Mouse (Mus musculus): ENCODE measurements around the gene Ganab. TPM values are rescaled to one million over a fixed set of nuclear protein-coding genes. Genes with fewer than 3 reads are reported as not detected.

Gene Ganab
- 99.2 and 103 TPM in 2 replicates for polyA plus RNA-seq (2014; fragmentation: Nextera tagmentation; extraction: Ambion mirVana)

DNA sequence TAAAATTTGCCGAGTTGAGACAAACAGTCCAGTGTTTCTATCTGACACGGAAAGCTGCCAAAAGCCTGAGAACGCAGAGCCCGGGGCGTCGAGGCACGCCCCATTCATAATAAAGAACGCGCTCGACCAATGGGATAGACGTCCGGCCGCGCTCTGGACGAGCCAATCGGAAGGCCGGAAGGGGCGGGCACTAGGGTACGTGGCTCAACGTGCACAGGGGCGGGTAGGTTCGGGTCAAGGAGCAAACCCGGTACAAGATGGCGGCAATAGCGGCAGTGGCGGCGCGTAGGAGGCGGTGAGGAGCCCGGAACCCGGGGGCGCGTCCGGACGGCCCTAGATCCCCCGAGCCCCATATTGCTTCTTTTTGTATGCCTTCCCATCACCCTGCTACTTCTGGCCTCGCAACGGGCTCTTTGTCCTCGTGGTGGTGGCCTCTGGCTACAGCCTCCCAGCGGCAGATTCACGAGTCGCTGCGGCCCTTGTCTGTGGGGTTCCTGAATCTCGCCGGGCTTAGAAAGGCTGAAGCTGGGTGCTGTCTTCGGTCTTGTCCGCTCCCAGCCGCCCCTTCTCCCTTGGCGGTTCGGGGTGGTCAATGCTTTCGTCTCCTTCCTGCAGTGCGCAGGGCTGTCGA lies at the start of gene Ganab:
TSS of gene Ganab (plus strand) at position 207 of the 631 bp plus-strand sequence.
- Histone ChIP-seq H3K9ac (ENCODE audit: low read depth, low read length) (peak within 1 kb of the TSS; percentile 97), H3K27me3 (replicated peaks; ENCODE audit: control insufficient read depth, insufficient read depth, low read length) (no peaks in the 10 kb centered on the region), H3K4me2 (ENCODE audit: low read depth, low read length) (peak within 1 kb of the TSS; percentile 90), H3K9me3 (ENCODE audit: control insufficient read depth, low read length) (no peaks in the 10 kb centered on the region), H3K27ac (replicated peaks; ENCODE audit: low read depth, low read length) (peak within 1 kb of the TSS; percentile 88), H3K4me1 (ENCODE audit: control insufficient read depth, insufficient read depth, low read length) (peaks cover 16% of the 10 kb centered on the region), H3K4me3 (ENCODE audit: low read depth, low read length) (peak within 1 kb of the TSS; percentile 98), H3K36me3 (ENCODE audit: control insufficient read depth, insufficient read depth, low read length) (peaks cover 31% of the 10 kb centered on the region)
- peak; percentile 99 for ATAC-seq (ENCODE audit: low read depth)
- DNase-seq (ENCODE audit: low spot score), result peak; percentile 99
- 0% methylated on average over 51 of the region's 53 CpGs for WGBS

DNA sequence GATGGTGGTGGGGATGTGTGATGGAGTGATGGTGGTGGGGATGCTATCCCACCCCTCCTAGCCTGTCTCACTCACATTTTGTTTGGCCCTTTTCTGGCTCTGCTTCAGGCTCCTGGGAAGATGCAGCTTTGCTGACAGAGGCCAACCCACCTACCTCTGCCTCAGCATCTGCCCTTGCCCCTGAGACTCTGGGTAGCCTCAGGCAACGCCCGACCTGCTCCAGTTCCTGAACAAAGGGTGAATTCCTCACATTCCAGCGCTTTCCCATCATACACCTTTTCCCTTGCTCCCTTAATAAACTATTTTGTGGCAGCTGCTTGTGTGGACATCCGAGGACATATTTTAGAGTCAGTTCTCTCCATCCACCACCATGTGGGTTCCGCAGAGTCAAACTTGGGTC lies 49.5 kb upstream of the Ganab start:
- DNase-seq (ENCODE audit: low spot score) (no peak), ATAC-seq (ENCODE audit: low read depth) (no peak)
- Histone ChIP-seq H3K36me3 (ENCODE audit: control insufficient read depth, insufficient read depth, low read length) (peaks cover 24% of the 10 kb centered on the region; the same call in 1 of the 2 replicates), H3K9me3 (ENCODE audit: control insufficient read depth, low read length) (no peaks in the 10 kb centered on the region), H3K4me2 (ENCODE audit: low read depth, low read length) (no peak overlapping the region), H3K9ac (ENCODE audit: low read depth, low read length) (no peak overlapping the region), H3K27me3 (replicated peaks; ENCODE audit: control insufficient read depth, insufficient read depth, low read length) (no peaks in the 10 kb centered on the region), H3K27ac (replicated peaks; ENCODE audit: low read depth, low read length) (no peak overlapping the region), H3K4me1 (ENCODE audit: control insufficient read depth, insufficient read depth, low read length) (0 out of 2 replicates have a peak, but pooled peaks cover 3% of the 10 kb centered on the region), H3K4me3 (ENCODE audit: low read depth, low read length) (no peak overlapping the region)
- 57% methylated on average over 5 of the region's 5 CpGs for WGBS

DNA sequence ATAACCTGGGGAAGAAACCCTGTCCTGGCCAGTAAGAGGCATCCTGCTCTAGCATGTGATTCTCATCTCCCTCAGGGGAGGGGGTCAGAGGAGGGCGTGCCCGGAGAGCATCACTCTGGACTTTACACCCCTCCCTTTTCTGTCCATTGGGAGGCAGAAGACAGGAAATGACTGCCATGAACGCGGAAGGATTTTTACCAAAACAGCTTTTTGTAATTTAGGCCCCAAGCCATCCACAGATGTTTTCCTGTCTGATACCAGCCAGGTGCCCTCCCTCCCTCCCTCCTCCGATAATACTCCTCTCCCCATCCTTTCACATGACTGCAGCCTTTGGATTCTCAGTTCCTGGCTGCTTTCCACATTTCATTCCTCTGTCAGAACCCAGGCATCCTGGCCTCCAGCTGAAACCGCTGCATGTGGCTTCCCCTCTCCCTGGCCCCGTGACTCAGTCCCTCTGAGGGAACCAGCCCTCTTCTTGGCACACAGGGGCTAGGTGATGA lies 47.4 kb upstream of the Ganab start, which contains the start of gene Lrrn4cl:
TSS of gene Lrrn4cl (plus strand) at position 367 of the 500 bp plus-strand sequence.
- DNase-seq (ENCODE audit: low spot score), result peak; percentile 72
- Histone ChIP-seq H3K4me3 (ENCODE audit: low read depth, low read length) (no peak within 1 kb of the TSS), H3K4me1 (ENCODE audit: control insufficient read depth, insufficient read depth, low read length) (0 out of 2 replicates have a peak, but pooled peaks cover 3% of the 10 kb centered on the region), H3K4me2 (ENCODE audit: low read depth, low read length) (peak within 1 kb of the TSS; percentile 28; the same call in 1 of the 2 replicates), H3K9ac (ENCODE audit: low read depth, low read length) (peak within 1 kb of the TSS; percentile 37; the same call in 1 of the 2 replicates), H3K27me3 (replicated peaks; ENCODE audit: control insufficient read depth, insufficient read depth, low read length) (no peaks in the 10 kb centered on the region), H3K36me3 (ENCODE audit: control insufficient read depth, insufficient read depth, low read length) (peaks cover 24% of the 10 kb centered on the region; the same call in 1 of the 2 replicates), H3K9me3 (ENCODE audit: control insufficient read depth, low read length) (no peaks in the 10 kb centered on the region), H3K27ac (replicated peaks; ENCODE audit: low read depth, low read length) (peak within 1 kb of the TSS; percentile 46)
- ATAC-seq (ENCODE audit: low read depth), result peak; percentile 73; the same call in 1 of the 2 replicates
- WGBS, result 12% methylated on average over 7 of the region's 7 CpGs

DNA sequence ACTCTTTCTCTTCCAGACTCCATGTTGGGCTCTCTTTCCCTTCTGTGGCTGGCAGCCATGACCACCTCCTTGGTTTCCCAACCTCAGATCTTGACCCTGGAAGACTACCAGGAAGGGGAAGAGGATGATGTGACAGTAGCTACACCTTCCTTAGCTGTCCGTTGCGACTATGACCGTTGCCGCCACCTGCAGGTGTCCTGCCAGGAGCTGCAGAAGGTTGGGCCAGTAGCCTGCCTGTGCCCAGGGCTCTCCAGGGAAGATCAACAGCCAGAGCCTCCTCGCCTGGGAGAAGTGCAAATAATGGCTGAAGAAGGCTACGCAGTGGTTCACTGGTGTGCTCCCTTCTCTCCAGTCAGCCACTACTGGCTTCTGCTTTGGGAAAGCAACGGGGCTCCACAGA lies 46.2 kb upstream of the Ganab start:
- Histone ChIP-seq H3K9me3 (ENCODE audit: control insufficient read depth, low read length) (no peaks in the 10 kb centered on the region), H3K27ac (replicated peaks; ENCODE audit: low read depth, low read length) (no peak overlapping the region), H3K36me3 (ENCODE audit: control insufficient read depth, insufficient read depth, low read length) (peaks cover 13% of the 10 kb centered on the region; the same call in 1 of the 2 replicates), H3K27me3 (replicated peaks; ENCODE audit: control insufficient read depth, insufficient read depth, low read length) (no peaks in the 10 kb centered on the region), H3K4me3 (ENCODE audit: low read depth, low read length) (no peak overlapping the region), H3K9ac (ENCODE audit: low read depth, low read length) (no peak overlapping the region), H3K4me1 (ENCODE audit: control insufficient read depth, insufficient read depth, low read length) (0 out of 2 replicates have a peak, but pooled peaks cover 3% of the 10 kb centered on the region), H3K4me2 (ENCODE audit: low read depth, low read length) (no peak overlapping the region)
- 55% methylated on average over 7 of the region's 7 CpGs for WGBS
- DNase-seq (ENCODE audit: low spot score) (no peak), ATAC-seq (ENCODE audit: low read depth) (no peak)

DNA sequence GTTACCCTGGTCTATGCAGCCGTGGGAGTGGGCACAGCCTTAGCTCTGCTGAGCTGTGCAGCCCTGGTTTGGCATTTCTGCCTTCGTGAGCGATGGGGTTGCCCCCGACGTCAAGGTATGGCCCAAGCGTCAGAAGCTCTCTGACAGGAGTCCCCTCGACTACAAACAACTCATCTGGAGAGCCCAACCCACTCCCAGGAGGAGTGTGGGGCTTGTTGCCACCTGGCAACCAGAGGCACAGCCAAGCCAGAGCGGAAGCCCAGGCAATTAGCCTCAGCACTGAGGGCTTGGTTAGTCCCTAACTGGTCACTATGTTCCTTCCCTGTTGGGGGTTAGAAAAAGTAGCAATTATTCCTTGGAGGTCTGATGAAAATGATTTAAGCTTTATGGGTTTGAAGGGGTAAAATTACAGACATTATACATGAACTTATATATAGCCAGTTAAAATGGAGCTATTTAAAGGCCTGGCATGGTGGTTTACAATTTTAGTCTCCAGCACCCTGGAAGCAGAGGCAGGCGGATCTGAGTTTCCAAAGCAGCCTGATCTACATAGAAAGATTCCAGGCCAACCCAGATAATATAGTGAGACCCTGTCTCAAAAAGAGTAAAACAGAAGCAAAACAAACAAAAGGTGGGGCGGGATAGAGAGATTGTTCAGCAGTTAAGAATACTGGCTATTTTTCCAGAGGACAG lies 45.5 kb upstream of the Ganab start:
- 56% methylated on average over 10 of the region's 10 CpGs for WGBS
- Histone ChIP-seq H3K27me3 (replicated peaks; ENCODE audit: control insufficient read depth, insufficient read depth, low read length) (no peaks in the 10 kb centered on the region), H3K9me3 (ENCODE audit: control insufficient read depth, low read length) (no peaks in the 10 kb centered on the region), H3K27ac (replicated peaks; ENCODE audit: low read depth, low read length) (no peak overlapping the region), H3K4me2 (ENCODE audit: low read depth, low read length) (no peak overlapping the region), H3K9ac (ENCODE audit: low read depth, low read length) (no peak overlapping the region), H3K4me1 (ENCODE audit: control insufficient read depth, insufficient read depth, low read length) (0 out of 2 replicates have a peak, but pooled peaks cover 3% of the 10 kb centered on the region), H3K4me3 (ENCODE audit: low read depth, low read length) (no peak overlapping the region), H3K36me3 (ENCODE audit: control insufficient read depth, insufficient read depth, low read length) (peaks cover 6% of the 10 kb centered on the region; the same call in 1 of the 2 replicates)
- ATAC-seq (ENCODE audit: low read depth), result peak; percentile 31; the same call in 1 of the 2 replicates
- no peak for DNase-seq (ENCODE audit: low spot score)

DNA sequence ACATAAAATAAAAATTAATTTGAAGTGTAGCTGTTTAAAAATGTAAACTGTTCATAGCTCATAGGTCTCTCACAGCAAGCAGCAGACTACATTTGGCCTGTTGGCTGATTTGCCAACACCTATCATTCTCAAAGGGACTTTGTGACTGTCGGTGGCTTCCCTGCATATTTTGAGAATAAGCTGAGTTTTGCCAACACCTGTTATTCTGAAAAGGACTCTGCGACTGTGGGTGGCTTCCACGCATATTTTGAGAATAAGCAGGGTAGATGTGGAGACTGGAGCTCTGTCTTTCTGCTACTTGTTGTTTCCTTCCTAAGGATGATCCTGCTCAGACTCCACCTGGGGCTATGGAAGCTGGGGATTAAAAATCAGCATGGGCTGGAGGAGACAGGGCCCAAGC lies 44.8 kb upstream of the Ganab start:
- H3K9me3 ChIP-seq (ENCODE audit: control insufficient read depth, low read length), result no peaks in the 10 kb centered on the region
- 0 out of 2 replicates have a peak, but pooled peaks cover 3% of the 10 kb centered on the region for H3K4me1 ChIP-seq (ENCODE audit: control insufficient read depth, insufficient read depth, low read length)
- ATAC-seq (ENCODE audit: low read depth) (no peak), DNase-seq (ENCODE audit: low spot score) (no peak)
- no peaks in the 10 kb centered on the region for H3K27me3 ChIP-seq (replicated peaks; ENCODE audit: control insufficient read depth, insufficient read depth, low read length)
- H3K4me2 ChIP-seq (ENCODE audit: low read depth, low read length), result no peak overlapping the region
- H3K9ac ChIP-seq (ENCODE audit: low read depth, low read length), result no peak overlapping the region
- H3K36me3 ChIP-seq (ENCODE audit: control insufficient read depth, insufficient read depth, low read length), result no peaks in the 10 kb centered on the region
- WGBS, result 80% methylated on average over 3 of the region's 3 CpGs
- H3K27ac ChIP-seq (replicated peaks; ENCODE audit: low read depth, low read length), result no peak overlapping the region
- no peak overlapping the region for H3K4me3 ChIP-seq (ENCODE audit: low read depth, low read length)

DNA sequence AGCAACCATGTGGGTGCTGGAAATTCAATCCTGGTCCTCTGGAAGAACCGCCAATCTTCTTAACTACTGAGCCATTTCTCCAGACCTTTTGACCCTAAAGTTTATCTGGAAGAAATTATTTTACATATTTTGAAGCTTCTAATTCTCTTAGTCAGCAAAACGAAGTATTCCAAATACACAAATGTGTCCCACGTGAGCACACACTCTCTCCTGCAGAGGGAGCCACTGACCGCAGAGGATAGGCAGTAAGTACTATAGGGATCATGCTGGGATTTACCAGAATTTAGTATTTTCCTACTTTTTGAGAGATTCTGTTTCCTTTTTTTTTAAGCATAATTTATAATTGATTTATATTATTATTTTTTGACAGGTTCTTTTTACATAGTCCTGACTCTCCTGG lies 40.2 kb upstream of the Ganab start:
- 43% methylated on average over 4 of the region's 4 CpGs for WGBS
- Histone ChIP-seq H3K4me1 (ENCODE audit: control insufficient read depth, insufficient read depth, low read length) (no peaks in the 10 kb centered on the region), H3K9me3 (ENCODE audit: control insufficient read depth, low read length) (no peaks in the 10 kb centered on the region), H3K27me3 (replicated peaks; ENCODE audit: control insufficient read depth, insufficient read depth, low read length) (no peaks in the 10 kb centered on the region), H3K27ac (replicated peaks; ENCODE audit: low read depth, low read length) (no peak overlapping the region), H3K4me2 (ENCODE audit: low read depth, low read length) (no peak overlapping the region), H3K36me3 (ENCODE audit: control insufficient read depth, insufficient read depth, low read length) (no peaks in the 10 kb centered on the region), H3K9ac (ENCODE audit: low read depth, low read length) (no peak overlapping the region), H3K4me3 (ENCODE audit: low read depth, low read length) (no peak overlapping the region)
- ATAC-seq (ENCODE audit: low read depth) (no peak), DNase-seq (ENCODE audit: low spot score) (peak; percentile 41)

DNA sequence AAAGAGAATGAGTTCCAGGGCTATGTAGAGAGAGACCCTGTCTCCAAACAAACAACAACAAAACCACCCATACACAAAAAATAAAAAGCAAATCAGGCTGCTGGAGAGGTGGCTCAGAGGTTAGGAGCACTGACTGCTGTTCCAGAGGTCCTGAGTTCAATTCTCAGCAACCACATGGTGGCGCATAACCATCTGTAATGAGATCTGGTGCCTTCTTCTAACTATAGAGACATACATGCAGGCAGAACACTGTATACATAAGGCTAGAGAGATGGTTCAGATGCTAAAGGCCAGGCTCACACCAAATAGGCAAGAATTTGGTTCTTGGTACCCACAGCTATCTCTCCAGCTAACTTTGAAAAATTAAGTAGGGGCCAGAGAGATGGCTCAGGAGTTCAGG lies 38.9 kb upstream of the Ganab start:
- Histone ChIP-seq H3K4me1 (ENCODE audit: control insufficient read depth, insufficient read depth, low read length) (no peaks in the 10 kb centered on the region), H3K36me3 (ENCODE audit: control insufficient read depth, insufficient read depth, low read length) (no peaks in the 10 kb centered on the region), H3K9me3 (ENCODE audit: control insufficient read depth, low read length) (no peaks in the 10 kb centered on the region), H3K4me2 (ENCODE audit: low read depth, low read length) (no peak overlapping the region), H3K27me3 (replicated peaks; ENCODE audit: control insufficient read depth, insufficient read depth, low read length) (no peaks in the 10 kb centered on the region), H3K27ac (replicated peaks; ENCODE audit: low read depth, low read length) (no peak overlapping the region), H3K9ac (ENCODE audit: low read depth, low read length) (no peak overlapping the region), H3K4me3 (ENCODE audit: low read depth, low read length) (no peak overlapping the region)
- WGBS, result 15% methylated on average over 1 of the region's 1 CpGs
- DNase-seq (ENCODE audit: low spot score) (no peak), ATAC-seq (ENCODE audit: low read depth) (no peak)

Data from embryonic facial prominence, embryonic 14.5 days (tissue).